Mouse (Mus musculus): ENCODE data around the gene Ccdc93. TPM values are rescaled to one million over a fixed set of nuclear protein-coding genes. Genes with fewer than 3 reads are reported as not detected.

Gene Ccdc93
- polyA plus RNA-seq, 1 experiment from 2014 or later = 11.0 TPM

DNA sequence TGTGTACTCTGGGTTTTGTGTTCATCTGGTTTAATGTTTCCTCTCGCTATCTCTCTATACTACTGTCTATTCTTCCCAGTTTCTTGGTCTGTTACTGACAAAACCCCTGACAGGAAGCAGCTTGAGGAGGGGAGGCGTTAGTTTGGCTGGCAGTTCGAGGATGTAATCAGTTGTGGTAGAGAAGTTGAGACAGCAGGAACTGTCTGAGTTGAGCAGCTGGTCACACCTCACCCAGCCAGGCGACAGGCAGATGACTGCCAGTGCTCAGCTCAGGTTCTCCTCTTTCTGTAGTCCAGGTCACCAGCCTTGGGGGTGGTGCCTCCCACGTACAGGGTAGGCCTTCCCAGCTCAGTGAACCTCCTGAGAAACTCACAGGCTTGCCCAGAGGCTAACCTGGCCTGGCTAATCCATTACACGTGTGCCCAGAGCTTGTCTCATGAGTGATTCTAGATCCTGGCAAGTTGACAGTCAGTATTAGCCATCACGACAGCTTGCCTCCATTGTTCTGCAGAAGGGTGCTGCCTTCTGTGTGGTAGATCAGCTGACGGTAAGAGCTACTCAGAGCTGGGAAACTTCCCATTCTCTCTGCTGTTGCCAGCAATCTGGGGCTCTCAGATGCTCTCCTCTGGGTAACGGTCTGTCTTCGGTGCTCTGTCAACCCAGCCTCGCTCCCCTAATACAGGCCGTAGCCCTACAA, 47.6 kb downstream of the Ccdc93 start:
- Histone ChIP-seq H3K9me3 (ENCODE audit: control insufficient read depth, low read length) (no peaks in the 10 kb centered on the region), H3K4me3 (ENCODE audit: low read depth, low read length) (no peak overlapping the region), H3K4me2 (ENCODE audit: low read depth) (no peak overlapping the region), H3K27me3 (ENCODE audit: control insufficient read depth, insufficient read depth, low read length) (no peaks in the 10 kb centered on the region), H3K4me1 (ENCODE audit: control insufficient read depth, insufficient read depth, low read length) (no peaks in the 10 kb centered on the region), H3K9ac (ENCODE audit: low read length) (no peak overlapping the region), H3K27ac (ENCODE audit: low read depth, low read length) (no peak overlapping the region), H3K36me3 (ENCODE audit: control insufficient read depth, insufficient read depth, low read length) (0 out of 2 replicates have a peak, but pooled peaks cover 2% of the 10 kb centered on the region)
- 89% methylated on average over 12 of the region's 12 CpGs for WGBS
- DNase-seq (ENCODE audit: low spot score) (no peak), ATAC-seq (ENCODE audit: insufficient read depth, low FRiP score, low TSS enrichment) (no peak)

DNA sequence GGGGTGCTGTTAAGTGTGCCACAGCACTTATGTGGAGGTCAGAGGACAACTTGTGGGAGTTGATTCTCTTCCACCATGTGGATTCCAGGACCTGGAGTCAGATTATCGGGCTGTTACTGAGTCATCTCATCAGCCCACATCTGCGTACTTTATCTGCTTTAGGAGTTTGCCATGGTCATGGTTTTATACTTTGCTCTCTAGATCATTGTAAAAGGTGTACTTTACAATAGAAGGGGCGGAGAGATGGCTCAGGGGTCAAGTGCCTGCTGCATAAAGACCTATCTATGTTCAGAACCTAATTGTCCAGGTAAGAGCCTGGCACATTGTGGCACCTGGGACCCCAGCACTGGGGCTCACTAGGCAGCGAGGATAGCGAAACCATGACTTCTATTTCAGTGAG, 48.6 kb downstream of the Ccdc93 start:
- ATAC-seq (ENCODE audit: insufficient read depth, low FRiP score, low TSS enrichment) (no peak), DNase-seq (ENCODE audit: low spot score) (no peak)
- Histone ChIP-seq H3K27ac (ENCODE audit: low read depth, low read length) (no peak overlapping the region), H3K4me2 (ENCODE audit: low read depth) (no peak overlapping the region), H3K36me3 (ENCODE audit: control insufficient read depth, insufficient read depth, low read length) (0 out of 2 replicates have a peak, but pooled peaks cover 2% of the 10 kb centered on the region), H3K9me3 (ENCODE audit: control insufficient read depth, low read length) (no peaks in the 10 kb centered on the region), H3K4me1 (ENCODE audit: control insufficient read depth, insufficient read depth, low read length) (no peaks in the 10 kb centered on the region), H3K4me3 (ENCODE audit: low read depth, low read length) (no peak overlapping the region), H3K27me3 (ENCODE audit: control insufficient read depth, insufficient read depth, low read length) (no peaks in the 10 kb centered on the region), H3K9ac (ENCODE audit: low read length) (no peak overlapping the region)
- 98% methylated on average over 5 of the region's 5 CpGs for WGBS

- Histone ChIP-seq H3K4me3 (ENCODE audit: low read depth, low read length) (no peak overlapping the region), H3K36me3 (ENCODE audit: control insufficient read depth, insufficient read depth, low read length) (0 out of 2 replicates have a peak, but pooled peaks cover 2% of the 10 kb centered on the region), H3K9ac (ENCODE audit: low read length) (no peak overlapping the region), H3K4me1 (ENCODE audit: control insufficient read depth, insufficient read depth, low read length) (no peaks in the 10 kb centered on the region), H3K9me3 (ENCODE audit: control insufficient read depth, low read length) (no peaks in the 10 kb centered on the region), H3K4me2 (ENCODE audit: low read depth) (no peak overlapping the region), H3K27me3 (ENCODE audit: control insufficient read depth, insufficient read depth, low read length) (no peaks in the 10 kb centered on the region), H3K27ac (ENCODE audit: low read depth, low read length) (no peak overlapping the region)
- DNase-seq (ENCODE audit: low spot score) = no peak
- ATAC-seq (ENCODE audit: insufficient read depth, low FRiP score, low TSS enrichment) = no peak
- WGBS = 85% methylated on average over 4 of the region's 4 CpGs
Observed at GRCm38 (mm10) chr1:121483091-121483490, 52.2 kb downstream of the Ccdc93 start.

DNA sequence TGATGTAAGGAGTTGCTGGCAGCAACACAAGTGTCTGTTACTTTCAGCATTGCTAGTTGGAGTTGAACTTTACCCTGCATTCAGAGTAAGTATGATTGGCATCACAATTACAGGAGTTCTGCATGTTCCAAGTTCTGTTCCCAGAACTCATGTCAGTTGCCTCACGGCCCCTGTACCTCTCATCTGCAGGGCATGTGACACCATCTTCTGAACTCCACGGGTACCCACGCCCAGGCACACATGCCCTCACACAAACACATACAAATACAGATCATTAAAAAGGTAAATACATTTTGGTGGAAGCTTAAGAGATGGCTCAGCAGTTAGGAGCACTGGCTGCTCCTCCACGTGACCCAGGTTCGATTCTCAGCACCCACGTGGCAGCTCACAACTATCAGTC, 56.0 kb downstream of the Ccdc93 start:
- DNase-seq (ENCODE audit: low spot score) = no peak

DNA sequence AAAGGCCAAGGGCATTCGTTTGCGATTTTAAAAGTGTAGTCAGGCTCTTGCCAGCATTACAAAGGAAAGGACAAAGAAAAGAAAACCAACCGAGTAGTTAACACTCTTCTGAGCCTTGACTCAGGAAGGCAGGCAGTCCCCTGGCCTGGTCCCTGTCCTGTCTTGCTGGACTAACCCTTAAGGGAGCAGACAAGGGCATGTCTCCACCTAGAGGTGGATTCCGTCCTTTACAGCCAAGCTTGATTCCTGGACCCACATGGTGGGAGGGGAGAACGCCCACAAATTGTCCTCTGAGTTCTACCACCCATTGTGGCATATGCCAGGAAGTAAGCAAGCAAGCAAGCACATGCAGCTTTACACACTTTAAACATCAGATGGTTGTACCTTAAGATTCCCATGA, 59.4 kb downstream of the Ccdc93 start:
- Histone ChIP-seq H3K4me2 (ENCODE audit: low read depth) (no peak overlapping the region), H3K9me3 (ENCODE audit: control insufficient read depth, low read length) (no peaks in the 10 kb centered on the region), H3K4me1 (ENCODE audit: control insufficient read depth, insufficient read depth, low read length) (no peaks in the 10 kb centered on the region), H3K36me3 (ENCODE audit: control insufficient read depth, insufficient read depth, low read length) (no peaks in the 10 kb centered on the region; the same call in 1 of the 2 replicates), H3K9ac (ENCODE audit: low read length) (no peak overlapping the region), H3K4me3 (ENCODE audit: low read depth, low read length) (no peak overlapping the region), H3K27me3 (ENCODE audit: control insufficient read depth, insufficient read depth, low read length) (no peaks in the 10 kb centered on the region), H3K27ac (ENCODE audit: low read depth, low read length) (no peak overlapping the region)
- DNase-seq (ENCODE audit: low spot score) = peak; percentile 38
- WGBS = 29% methylated on average over 5 of the region's 5 CpGs
- no peak for ATAC-seq (ENCODE audit: insufficient read depth, low FRiP score, low TSS enrichment)

More for the DNA sequence above, 56.0 kb downstream of the Ccdc93 start:
- Histone ChIP-seq H3K9me3 (ENCODE audit: control insufficient read depth, low read length) (no peaks in the 10 kb centered on the region), H3K36me3 (ENCODE audit: control insufficient read depth, insufficient read depth, low read length) (0 out of 2 replicates have a peak, but pooled peaks cover 2% of the 10 kb centered on the region), H3K27ac (ENCODE audit: low read depth, low read length) (no peak overlapping the region), H3K4me2 (ENCODE audit: low read depth) (no peak overlapping the region), H3K4me3 (ENCODE audit: low read depth, low read length) (no peak overlapping the region), H3K4me1 (ENCODE audit: control insufficient read depth, insufficient read depth, low read length) (no peaks in the 10 kb centered on the region), H3K27me3 (ENCODE audit: control insufficient read depth, insufficient read depth, low read length) (no peaks in the 10 kb centered on the region), H3K9ac (ENCODE audit: low read length) (no peak overlapping the region)
- WGBS = 91% methylated on average over 6 of the region's 6 CpGs
- ATAC-seq (ENCODE audit: insufficient read depth, low FRiP score, low TSS enrichment) = no peak

DNA sequence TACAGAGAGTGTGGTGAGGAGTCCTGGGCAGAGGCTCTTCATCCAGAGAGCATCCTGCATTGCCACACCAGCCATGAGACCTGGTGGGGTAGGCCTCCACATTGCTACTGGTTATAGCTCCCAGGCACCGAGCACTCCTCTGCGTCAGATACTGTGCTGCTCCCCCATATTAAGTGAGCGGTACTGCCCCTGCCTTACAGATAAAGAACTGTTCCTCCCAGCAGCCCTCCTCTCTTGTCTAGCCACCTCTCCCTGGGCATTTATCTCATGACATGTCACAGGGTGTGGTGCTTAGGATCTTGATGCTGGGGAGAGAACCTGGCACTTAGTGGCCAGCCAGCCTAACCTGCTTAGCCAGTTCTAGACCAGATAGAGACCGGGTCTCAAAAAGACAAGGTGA, 66.2 kb downstream of the Ccdc93 start:
- Histone ChIP-seq H3K4me1 (ENCODE audit: control insufficient read depth, insufficient read depth, low read length) (no peaks in the 10 kb centered on the region), H3K27me3 (ENCODE audit: control insufficient read depth, insufficient read depth, low read length) (no peaks in the 10 kb centered on the region), H3K36me3 (ENCODE audit: control insufficient read depth, insufficient read depth, low read length) (peaks cover 3% of the 10 kb centered on the region; the same call in 1 of the 2 replicates), H3K4me3 (ENCODE audit: low read depth, low read length) (no peak overlapping the region), H3K9me3 (ENCODE audit: control insufficient read depth, low read length) (no peaks in the 10 kb centered on the region), H3K4me2 (ENCODE audit: low read depth) (no peak overlapping the region), H3K27ac (ENCODE audit: low read depth, low read length) (no peak overlapping the region), H3K9ac (ENCODE audit: low read length) (no peak overlapping the region)
- 97% methylated on average over 4 of the region's 4 CpGs for WGBS
- ATAC-seq (ENCODE audit: insufficient read depth, low FRiP score, low TSS enrichment) = no peak
- DNase-seq (ENCODE audit: low spot score) = no peak

DNA sequence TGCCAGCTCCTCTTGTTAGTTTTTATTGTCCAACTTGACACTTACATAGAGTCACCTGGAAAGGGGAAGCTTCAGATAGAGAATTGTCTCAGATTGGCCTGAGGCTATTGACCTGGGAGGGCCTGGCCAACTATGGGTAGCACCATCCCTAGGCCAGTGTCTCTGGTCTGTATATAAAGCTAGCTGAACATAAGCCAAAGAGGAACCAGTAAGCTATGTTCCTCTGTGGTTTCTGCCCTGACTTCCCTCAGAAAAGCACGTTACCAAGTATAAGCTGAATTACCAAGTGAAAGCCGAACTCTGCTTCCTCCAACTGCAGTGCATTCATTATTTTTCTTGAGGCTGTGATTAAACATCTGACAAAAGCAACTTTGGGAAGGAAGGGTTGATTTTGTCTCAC, 77.9 kb downstream of the Ccdc93 start:
- ATAC-seq (ENCODE audit: insufficient read depth, low FRiP score, low TSS enrichment) (no peak), DNase-seq (ENCODE audit: low spot score) (no peak)
- H3K4me1 ChIP-seq (ENCODE audit: control insufficient read depth, insufficient read depth, low read length) = no peaks in the 10 kb centered on the region
- no peak overlapping the region for H3K4me3 ChIP-seq (ENCODE audit: low read depth, low read length)
- H3K27me3 ChIP-seq (ENCODE audit: control insufficient read depth, insufficient read depth, low read length) = no peaks in the 10 kb centered on the region
- no peak overlapping the region for H3K9ac ChIP-seq (ENCODE audit: low read length)
- 88% methylated on average over 2 of the region's 2 CpGs for WGBS
- H3K4me2 ChIP-seq (ENCODE audit: low read depth) = no peak overlapping the region
- no peaks in the 10 kb centered on the region for H3K36me3 ChIP-seq (ENCODE audit: control insufficient read depth, insufficient read depth, low read length)
- H3K27ac ChIP-seq (ENCODE audit: low read depth, low read length) = no peak overlapping the region
- H3K9me3 ChIP-seq (ENCODE audit: control insufficient read depth, low read length) = no peaks in the 10 kb centered on the region

DNA sequence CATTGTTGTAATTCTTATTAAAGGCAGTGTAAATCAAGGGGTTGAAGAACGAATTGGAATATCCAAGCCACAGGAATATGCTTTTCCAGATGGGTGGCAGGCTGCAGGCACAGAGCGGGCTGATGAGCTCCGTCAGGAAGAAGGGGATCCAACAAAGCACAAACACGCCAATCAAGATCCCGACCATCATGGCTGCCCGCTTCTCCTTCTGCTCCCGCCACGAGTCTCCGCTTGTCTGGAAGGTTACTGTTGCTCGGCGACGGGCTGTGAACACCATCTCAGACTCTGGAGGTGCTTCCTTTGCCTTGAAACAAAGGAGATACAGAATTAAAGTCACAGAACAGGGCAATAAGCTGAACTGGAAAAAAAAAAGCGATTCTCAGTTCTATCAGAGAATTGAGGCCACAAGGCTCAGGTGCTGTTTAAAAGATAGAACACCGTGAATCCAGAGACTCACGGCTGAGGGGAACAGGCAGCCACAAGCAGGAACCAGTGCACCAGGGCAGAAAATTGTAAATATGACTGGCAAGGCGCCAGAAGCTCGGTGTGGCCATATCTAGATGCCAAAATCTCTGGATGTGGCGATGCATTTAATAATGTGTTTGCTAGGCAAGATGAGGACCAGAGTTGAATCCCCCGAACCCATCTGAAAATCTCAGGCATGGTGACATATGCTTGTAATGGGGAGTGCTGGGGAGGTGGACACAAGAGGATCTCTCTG, 79.7 kb downstream of the Ccdc93 start:
- no peaks in the 10 kb centered on the region for H3K36me3 ChIP-seq (ENCODE audit: control insufficient read depth, insufficient read depth, low read length)

DNA sequence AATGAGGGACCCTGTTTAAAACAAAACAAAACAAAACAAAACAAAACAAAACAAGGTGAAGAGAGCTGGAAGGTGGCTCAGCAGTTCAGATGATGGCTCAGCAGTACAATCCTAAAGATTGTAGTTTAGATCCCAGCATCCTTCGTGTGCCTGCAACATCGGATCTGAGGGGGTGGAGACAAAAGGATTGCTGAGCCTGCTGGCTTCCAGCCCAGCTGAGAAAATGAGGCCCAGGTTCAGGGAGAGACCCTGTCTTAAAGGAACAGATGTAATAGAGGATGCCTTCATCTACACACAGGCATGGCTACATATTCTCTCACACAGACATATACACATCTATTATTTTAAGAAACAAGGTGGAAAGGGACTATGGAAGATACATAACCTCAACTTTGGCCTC, 80.3 kb downstream of the Ccdc93 start:
- no peak overlapping the region for H3K27ac ChIP-seq (ENCODE audit: low read depth, low read length)
- no peak for DNase-seq (ENCODE audit: low spot score)
- H3K9me3 ChIP-seq (ENCODE audit: control insufficient read depth, low read length) = no peaks in the 10 kb centered on the region
- no peaks in the 10 kb centered on the region for H3K36me3 ChIP-seq (ENCODE audit: control insufficient read depth, insufficient read depth, low read length)
- no peak overlapping the region for H3K9ac ChIP-seq (ENCODE audit: low read length)
- H3K4me3 ChIP-seq (ENCODE audit: low read depth, low read length) = no peak overlapping the region
- ATAC-seq (ENCODE audit: insufficient read depth, low FRiP score, low TSS enrichment) = no peak
- no peaks in the 10 kb centered on the region for H3K4me1 ChIP-seq (ENCODE audit: control insufficient read depth, insufficient read depth, low read length)
- 66% methylated on average over 2 of the region's 2 CpGs for WGBS
- no peak overlapping the region for H3K4me2 ChIP-seq (ENCODE audit: low read depth)
- H3K27me3 ChIP-seq (ENCODE audit: control insufficient read depth, insufficient read depth, low read length) = no peaks in the 10 kb centered on the region

More for the DNA sequence above, 79.7 kb downstream of the Ccdc93 start:
- Histone ChIP-seq H3K4me1 (ENCODE audit: control insufficient read depth, insufficient read depth, low read length) (no peaks in the 10 kb centered on the region), H3K4me3 (ENCODE audit: low read depth, low read length) (no peak overlapping the region), H3K4me2 (ENCODE audit: low read depth) (no peak overlapping the region), H3K27me3 (ENCODE audit: control insufficient read depth, insufficient read depth, low read length) (no peaks in the 10 kb centered on the region), H3K9ac (ENCODE audit: low read length) (no peak overlapping the region), H3K27ac (ENCODE audit: low read depth, low read length) (no peak overlapping the region), H3K9me3 (ENCODE audit: control insufficient read depth, low read length) (no peaks in the 10 kb centered on the region)
- ATAC-seq (ENCODE audit: insufficient read depth, low FRiP score, low TSS enrichment) (no peak), DNase-seq (ENCODE audit: low spot score) (no peak)
- WGBS = 91% methylated on average over 19 of the region's 19 CpGs
